Mouse (Mus musculus) frontal cortex, postnatal 14 days (tissue): Measurements from ENCODE around the gene Matn3.

Source experiments
- DNase-seq, 2 experiments: peaks; one replicate each; pipeline ENCODE4 v3.0.0; 2022; ENCODE audit warnings: low spot score in 2 of 2

Matn3 gene

DNA sequence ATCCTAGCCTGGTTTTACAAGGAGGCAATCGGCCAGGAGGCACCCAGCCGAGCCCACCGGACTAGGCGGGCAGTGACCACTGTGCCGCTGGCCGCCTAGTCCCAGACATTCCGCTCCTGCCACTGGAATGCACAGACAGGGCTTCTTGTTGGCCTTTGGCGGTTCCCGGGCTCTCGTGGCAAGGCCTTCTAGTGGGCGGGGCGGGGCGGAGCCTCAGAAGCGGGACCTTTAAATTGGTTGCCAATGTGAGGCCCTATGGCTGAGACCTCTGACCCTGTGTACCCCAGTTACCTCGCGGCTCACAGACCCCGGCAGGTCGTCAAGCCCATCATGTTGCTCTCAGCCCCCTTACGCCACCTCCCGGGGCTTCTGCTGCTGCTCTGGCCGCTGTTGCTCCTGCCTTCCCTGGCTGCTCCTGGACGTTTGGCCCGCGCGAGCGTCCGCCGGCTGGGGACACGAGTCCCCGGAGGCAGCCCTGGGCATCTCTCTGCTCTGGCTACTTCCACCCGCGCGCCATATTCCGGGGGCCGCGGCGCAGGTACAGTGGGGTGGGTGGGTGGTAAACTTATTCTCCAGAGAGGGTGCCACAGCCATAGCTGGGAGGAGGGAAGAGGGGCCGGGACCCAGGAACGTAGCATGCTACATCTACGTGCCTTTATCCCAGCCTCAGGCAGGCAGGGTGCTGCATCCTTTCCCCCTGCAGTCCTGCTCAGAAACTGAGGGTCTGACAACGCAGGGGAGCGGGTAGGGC lies at the start of gene Matn3:
Matn3 (plus strand) TSS at position 216 of the 751 bp plus-strand sequence.
- peak in 1 of 2 experiments; percentile 27 for DNase-seq

DNA sequence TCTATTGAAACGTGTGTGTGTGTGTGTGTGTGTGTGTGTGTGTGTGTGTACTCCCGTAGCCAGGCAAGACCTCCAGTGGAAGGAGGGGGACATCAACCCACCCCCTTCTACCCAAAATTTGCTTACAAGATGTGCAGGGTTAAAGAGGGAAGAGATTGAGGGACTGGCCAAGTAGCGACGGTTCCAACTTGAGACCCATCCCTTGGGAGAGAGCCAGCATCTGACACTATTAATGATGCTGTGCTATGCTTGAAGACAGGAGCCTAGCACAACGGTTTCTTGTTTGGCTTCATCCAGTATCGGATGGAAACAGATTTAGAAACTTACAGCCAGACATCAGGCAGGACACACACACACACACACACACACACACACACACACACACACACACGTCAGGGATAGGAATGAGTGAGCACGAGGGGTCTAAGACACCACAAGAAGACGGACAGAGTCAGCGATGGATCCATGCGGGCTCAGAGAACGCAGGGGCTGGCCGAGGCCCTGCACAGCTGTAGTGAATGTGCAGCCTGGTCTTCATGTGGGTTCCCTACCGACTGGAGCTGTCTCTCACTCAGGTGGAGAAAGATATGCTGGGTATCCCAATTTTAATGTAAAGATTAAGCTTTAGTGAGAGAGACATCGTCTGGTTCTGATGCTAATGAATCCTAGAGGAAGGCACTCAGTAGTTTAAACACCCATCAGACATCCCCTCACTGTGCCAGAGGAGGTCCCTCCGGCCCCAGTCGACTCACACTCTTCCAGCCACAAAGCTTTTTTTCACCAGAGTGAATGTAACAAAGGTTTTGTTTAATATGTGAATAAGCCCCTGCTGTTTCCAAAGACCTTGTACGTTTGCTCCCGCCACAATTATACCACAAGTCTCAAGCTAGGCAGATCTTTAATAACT lies 48.6 kb upstream of the Matn3 start:
- DNase-seq: no peak

DNA sequence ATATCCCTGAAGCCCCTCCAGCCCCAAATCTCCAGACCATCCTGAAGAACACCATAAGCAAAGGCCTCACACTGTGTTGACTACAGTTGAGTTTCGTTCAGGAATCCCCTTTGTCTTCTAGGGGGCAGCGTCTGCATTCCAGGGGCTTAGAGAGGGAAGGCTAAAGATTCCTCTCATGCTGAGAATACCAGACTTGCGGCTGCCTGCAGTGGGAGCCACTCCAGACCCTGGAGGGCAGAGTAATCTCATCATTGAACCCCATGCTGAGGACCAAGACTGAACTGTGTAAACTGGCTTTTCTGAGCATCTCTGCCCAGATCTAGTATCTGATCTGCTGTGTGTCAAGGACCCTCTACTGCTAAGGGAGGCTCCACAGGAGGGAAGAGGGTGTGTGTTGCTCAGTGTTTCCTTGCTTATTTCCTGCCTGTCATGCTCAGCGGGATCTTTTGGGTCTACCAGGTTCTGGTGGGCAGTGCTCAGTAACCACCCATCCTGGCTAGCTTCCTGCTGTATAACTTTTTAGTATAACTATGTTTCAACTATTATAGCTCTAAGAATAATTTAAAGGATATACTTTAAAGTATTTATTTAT lies 47.5 kb upstream of the Matn3 start:
- DNase-seq: no peak

DNA sequence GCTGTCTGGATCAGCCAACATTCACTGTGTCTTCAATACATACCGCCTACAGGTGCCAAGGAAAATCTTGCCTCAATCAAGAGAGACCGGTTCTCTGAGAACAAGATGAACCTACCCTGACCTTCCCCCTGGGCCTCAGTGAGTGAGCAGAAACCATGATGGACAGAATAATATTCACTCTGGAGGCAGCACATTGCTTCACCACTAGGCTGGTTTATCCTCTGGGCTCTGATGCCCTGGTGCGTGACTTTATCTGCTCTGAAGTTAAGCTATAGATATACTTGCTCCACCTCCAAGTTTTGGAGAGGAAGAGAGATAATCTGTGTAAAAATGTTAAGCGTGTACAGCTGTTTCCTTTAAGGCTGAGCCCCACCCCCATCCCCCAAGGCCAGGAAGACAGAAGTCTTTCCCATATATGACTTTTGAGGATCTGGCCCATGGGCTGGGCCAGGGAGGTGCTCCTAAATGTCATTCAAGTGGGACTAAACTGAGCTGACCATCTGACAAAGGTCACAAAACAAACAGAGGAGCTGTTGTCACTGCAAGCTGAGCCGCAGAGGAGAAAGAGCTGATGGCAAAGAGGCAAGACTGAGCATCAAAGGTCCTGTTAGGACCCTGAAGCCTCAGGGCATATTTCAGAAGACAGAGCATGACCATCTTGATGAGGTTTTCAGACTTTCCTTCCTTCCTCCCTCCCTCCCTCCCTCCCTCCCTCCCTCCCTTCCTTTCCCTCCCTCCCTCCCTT lies 46.6 kb upstream of the Matn3 start:
- DNase-seq: no peak

DNA sequence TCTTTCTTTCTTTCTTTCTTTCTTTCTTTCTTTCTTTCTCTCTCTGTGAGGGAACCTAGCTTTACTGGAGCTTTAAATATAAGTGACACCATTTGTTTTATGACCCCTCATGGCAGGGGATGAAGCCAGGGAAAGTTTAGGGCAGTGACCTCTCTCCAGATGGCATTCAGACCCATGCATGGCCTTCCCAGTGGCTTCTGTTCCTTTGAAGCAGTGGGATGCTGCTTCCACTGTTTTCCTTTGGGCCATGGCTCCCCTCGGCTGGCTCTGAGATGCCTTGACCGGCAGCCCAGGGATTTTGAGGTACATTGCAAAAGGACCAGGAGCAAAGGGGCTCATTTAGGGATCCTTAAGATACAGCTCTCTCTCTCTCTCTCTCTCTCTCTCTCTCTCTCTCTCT lies 45.8 kb upstream of the Matn3 start:
- no peak for DNase-seq

DNA sequence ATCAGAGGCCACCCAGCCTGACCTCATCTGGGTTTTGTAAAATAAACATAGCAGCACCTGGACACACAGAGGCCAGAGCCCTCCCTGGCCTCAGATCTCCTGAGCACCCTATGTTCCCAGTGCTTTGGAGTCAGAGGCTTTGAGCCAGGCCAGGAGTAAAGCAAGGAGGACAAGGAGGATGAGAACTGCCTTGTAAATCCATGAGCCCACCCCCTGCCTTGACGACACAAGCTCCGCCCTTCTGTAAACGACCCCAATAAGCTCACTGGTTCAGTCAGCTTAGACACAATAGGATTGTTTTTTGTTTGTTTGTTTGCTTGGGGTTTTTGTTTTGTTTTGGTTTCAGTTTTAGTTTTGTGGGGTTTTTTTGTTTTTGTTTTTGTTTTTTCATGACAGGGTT lies 45.2 kb upstream of the Matn3 start:
- no peak for DNase-seq

DNA sequence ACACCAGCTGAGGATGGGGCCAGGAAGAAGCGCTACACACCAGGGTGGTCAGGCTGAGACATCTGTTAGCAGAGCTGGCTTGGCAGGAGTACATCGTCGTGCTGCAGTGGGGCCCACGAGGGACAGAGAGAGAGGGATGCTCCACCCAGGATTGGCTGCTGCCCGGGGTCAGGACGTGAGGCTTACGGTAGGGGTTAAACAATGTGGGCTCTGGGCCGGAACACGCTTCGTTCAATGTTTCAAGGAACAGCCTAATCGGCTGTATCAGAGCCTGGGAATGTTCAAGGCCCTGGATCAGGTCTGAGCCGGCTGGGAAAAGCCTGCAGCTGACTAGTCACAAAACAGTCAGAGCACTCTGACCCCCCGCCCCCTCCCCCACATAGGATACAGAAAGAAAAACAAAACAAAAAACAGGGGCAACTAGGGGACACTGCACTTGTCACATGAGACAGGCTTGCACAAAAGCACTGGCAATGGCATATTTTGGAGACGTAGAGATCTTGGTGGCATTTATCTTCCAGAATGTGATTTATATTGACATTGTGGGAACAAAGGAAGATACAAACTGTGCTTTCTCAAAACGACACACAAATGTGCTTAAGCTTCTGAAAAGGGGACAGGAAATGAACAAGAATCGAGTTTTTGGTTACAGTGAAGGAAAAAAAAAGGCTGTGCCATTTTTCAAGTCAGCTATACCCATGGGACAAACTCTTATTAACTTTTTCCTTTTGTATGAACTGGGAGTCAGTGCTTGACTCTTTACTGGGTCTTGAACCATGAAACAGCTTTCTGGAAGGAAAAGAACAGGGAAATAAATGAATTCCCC lies 34.7 kb upstream of the Matn3 start:
- no peak for DNase-seq

DNA sequence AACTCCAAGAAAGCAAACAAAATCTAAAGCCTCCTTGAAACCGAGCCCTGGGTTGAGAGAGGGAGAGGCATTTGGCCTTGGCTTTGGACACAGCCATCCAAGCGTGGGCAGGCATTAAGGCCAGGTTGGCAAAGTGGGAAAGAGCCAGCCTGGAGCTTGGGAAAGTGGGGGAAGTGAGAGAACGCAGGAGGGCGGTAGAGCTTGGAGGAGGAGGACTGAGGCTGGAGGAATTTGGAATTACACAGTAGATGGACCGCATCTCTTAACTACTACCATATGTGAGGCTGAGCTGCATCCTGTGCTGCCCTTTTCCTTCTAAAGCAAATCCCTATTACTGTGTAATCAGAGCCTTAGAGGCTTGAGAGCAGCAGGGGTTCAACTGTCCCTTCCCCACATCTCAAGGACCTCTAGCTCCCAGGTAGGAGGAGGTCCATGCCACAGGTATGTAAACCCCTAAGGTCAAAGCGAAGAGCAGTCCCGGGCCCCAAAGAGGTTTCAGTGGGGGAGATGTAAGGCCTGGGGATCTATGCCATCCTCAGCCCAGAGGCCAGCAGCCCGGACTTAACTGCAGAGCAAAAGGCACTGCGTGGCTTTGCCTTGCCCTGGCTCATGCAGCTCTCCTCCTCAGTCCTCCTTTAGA lies 33.9 kb upstream of the Matn3 start:
- no peak for DNase-seq

DNA sequence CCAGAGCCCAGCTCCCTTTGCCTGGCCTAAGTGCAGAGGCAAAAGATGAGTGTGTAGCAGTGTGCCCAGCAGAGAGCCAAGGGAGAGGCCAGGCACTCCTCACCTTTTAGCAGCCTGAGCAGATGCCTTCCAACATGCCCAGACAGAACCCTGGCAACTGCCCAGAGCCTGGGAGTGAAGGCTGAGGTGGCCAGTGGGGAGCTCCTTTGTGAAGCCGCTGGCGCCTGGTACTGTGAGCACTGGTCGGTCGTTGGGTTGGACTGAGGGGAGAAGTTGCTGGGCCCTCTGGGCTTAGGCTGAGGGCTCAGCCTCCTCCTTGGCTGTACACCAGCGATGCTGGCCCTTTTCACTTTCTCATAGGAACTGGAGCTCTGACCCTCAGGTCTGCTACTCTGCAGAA lies 31.4 kb upstream of the Matn3 start:
- peak in 1 of 2 experiments; percentile 23 for DNase-seq

DNA sequence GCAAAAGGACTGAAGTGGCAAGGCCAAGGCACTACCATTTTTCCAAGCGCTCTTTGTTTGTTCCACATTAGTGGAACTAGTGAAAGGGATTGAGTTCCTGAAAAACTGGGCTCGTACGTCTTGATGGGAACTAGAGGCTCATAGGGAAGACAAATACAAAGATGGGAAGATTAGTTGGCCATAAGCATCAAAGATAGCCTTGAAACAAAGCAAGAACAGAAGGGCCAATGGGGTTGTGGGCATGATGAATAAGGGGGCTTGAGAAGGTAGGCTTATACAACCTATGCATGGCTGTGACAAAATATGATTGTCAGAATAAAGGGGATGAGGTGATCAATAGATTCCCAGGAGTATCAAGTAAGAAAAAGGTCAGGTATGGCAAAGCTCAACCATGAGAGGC lies 28.5 kb upstream of the Matn3 start:
- no peak for DNase-seq

DNA sequence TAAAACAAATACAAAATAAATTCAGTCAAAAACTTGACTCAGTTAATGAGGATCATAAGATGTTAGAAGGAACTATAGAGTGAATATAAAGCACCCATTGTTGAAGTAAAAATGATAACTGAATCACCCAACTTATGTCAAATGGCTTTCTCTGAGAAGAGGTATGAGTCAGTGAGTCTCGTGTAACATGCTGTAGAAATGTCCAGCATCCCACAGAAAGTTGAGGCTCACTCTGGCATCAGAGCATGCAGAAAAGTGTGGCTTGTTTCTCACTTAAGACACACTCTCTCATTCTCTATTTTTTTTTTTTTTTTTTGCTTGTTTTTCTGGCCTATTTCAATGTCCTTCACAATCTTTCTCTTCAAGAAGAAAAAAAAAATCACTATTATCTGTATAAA lies 26.7 kb upstream of the Matn3 start:
- no peak for DNase-seq

DNA sequence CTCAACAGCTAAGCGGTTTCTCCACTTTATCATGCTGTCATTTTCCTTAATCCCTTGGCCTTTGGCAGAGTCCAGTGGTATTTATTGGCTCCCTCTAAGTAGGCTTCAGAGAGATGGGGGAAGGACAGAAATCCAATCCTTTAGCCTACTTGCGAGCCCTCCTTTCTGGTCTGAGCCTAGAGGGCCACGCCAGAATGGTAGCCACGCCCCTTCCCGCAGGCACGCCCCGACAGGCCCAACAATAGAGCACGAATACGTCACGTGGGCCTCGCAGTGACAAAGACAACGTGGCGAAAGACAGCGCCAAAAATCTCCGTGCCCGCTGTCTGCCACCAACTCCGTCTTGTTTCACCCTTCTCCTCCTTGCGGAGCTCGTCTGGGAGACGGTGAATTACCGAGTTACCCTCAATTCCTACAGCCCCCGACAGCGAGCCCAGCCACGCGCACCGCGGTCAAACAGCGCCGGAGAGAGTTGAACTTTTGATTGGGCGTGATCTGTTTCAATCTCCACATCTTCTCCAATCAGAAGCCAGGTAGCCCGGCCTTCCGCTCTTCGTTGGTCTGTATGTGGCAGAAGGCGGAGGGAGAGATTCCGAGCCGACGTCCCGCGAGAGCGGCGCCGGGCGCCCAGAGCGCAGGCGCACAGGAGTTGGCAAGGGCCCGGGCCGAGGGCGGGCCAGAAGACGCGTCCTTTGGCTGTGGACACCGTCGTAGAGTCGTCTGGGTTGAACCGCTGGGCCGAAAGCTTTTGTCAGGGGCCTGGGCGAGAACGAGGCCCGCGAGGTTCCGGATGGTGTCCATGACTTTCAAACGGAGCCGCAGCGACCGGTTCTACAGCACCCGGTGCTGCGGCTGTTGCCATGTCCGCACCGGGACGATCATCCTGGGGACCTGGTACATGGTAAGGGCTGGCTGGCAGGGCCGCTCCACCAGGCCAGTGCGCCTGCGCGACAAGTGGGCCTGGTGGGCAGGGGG lies 26.0 kb upstream of the Matn3 start, which contains the start of gene Laptm4a:
Laptm4a (plus strand) TSS at position 271 of the 975 bp plus-strand sequence.
- DNase-seq: peak; percentile 95 to 97

DNA sequence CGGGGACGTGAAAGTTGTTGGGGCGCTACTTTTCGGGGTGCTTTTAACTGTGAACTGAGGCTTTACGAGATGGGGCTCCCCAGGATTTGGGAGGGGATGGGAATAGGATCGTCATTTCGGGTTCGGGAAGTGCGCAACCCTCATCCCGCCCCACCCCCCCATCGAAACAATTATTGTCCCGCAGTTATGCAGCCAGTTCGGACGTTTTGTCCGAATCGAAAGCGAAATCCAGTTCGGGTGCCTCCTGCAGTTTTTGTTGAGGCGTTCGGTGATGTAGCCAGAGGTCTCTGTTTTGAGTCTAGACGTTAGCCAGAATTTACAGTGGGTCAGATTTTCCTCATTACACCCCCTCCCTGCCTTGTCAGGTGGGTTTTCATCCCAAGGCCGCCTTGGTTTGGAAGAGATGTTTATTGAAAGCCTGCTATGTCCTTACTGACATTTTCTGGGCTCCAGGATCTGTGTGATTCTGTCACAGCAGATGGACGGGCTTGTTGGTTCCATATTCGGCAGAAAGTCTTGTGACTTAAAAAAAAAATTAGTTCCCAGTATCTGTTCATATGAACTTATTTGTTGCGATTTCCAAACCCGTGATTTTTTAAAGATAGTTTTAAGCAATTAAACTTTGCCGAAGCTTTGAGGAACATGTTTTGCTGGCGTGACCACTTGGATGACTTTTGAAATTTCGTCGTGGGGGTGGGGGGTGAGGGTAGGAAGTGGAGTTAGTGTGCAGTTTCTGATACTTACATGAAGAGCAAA lies 25.2 kb upstream of the Matn3 start:
- no peak for DNase-seq

DNA sequence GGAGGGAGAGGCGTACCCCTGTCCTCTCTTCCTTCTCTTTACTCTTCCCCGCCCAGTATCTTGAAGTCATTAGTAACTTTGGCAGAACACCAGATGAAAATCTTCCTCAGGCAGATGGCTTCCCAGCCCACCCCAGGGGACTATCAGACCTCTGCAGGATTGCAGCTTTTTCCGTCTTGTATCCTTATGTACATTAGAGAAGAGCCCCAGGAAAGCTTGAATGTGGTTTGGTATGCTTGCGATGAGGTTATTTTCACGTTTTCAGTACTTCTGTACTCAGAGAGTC lies 24.7 kb upstream of the Matn3 start:
- no peak for DNase-seq

DNA sequence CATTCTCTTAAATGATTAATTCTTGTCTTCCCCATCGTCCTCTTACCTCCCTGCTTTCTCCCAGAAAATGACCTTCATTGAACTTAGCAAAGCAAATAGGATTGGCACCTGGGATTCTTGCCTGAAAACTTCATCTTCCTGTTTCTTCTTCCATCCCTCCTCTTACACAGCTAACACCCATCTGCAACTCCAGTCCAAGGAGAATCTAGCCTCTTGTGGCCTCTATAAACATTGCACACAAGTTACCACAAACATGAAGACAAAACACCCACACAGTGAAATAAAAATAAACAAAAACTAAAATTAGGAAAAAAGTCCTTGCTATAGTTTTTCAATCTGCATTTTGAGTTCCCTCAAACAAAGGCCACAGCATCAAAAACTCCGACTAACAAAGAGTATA lies 24.1 kb upstream of the Matn3 start:
- DNase-seq: no peak

DNA sequence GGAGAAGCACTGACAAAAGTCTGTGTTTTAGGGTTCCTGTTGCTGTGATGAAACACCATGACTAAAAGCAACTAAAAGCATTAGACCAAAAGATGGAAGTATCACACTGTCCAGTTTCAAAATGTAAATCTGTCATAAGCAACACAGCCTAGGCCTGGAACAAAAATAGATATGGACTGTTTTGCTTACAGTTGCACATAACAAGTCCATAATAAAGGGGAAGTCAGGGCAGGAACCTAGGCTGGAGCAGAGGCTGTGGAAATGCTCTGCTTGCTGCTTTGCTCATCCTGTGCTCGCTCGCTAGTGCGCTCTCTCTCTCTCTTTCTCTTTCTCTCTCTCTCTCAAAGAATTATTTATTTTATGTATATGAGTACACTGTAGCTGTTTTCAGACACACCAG lies 20.1 kb upstream of the Matn3 start:
- DNase-seq: no peak

DNA sequence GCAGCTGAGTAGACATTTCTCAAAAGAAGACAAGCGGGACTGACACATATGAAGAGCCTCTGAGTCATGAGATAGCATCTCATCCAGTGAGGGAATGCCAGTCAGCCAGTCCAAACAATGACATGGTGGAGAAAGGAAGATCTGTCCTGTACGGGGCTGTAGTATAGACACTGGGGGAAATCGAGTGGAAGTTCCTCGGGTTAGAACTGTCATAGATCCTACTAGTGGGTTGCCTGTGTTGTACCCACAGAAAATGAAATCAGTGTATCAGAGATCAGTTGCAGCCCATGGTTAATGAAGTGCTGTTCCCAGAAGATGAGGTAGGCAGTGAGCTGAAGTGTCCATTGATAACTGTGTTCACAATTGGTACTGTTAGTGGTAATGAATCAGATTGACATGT lies 19.0 kb upstream of the Matn3 start:
- DNase-seq: no peak

DNA sequence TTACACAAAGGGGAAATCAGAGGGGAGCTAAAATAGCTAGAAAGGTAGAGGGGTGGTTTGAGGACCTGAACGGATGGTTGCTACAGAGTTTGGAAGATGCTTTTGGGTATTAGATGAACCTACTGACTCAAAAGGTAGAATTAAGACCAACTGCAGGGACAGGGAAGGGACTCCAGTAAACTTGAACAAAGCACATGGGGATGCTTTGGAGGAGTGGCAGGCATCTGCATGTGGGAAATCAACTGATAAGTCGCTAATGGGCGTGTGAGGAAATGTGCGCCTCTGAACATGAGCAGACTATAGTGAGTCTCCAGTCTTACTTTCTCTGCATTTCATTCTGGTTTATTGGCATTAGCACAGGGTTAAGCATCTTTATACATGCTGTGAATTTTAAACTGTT lies 16.6 kb upstream of the Matn3 start:
- DNase-seq: no peak

DNA sequence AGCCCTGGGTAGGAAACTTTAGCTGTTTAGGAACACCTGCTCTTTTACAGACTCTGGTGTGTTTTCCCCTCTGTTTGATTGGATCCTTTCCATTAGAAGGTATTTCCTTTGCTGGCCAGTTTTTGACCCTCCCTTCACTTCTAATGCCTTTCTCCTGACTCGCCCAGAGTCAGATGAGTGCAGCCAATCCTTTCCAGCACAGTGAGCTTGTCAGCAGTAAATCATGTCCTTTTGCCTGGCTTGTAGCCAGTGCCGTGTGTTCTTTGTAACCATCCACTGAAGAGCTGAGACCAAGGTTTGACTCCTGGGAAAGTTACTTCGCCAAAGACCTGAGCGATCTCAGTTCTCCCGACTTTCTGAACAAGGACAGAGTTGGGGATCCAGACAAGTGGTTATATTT lies 12.4 kb upstream of the Matn3 start:
- no peak for DNase-seq
